Mouse (Mus musculus) gastrocnemius, postnatal 14 days (tissue): ENCODE data around the gene Ndufb10. TPM values are rescaled to one million over a fixed set of nuclear protein-coding genes. Genes with fewer than 3 reads are reported as not detected.
A peak's percentile ranks its signal among the peaks of the same experiment; 100 is the strongest.

Source experiments
- DNase-seq: peaks from one replicate; pipeline ENCODE4 v3.0.0; 2021; ENCODE audit warnings: mixed read lengths
- intact Hi-C: fragments of 180-260 bp; cut with DNase I; formaldehyde crosslinking; loops from one replicate; pipeline ENCODE4 v1.15.1; 2025; ENCODE audit warnings: low total_unique reads
- total RNA-seq, 2 experiments: library from RNA; stranded (reverse); gene quantifications; 2 replicates each; pipeline ENCODE4 v1.2.3; 2021

Ndufb10 gene
- total RNA-seq, 2 experiments from 2014 or later, result 467 to 532 TPM

GRCm38 (mm10) chr17:24677500-24678080 is 46.7 kb downstream of the Ndufb10 start:
- no peak for DNase-seq
- intact Hi-C loops, result no loop called here

- intact Hi-C loops, result no loop called here
Observed at GRCm38 (mm10) chr17:24676877-24677276, 47.4 kb downstream of the Ndufb10 start.

GRCm38 (mm10) chr17:24676187-24676586 is 48.1 kb downstream of the Ndufb10 start:
- peak; percentile 62 for DNase-seq
- intact Hi-C loops, result no loop called here

More at GRCm38 (mm10) chr17:24676877-24677276, 47.4 kb downstream of the Ndufb10 start:
- no peak for DNase-seq

GRCm38 (mm10) chr17:24674277-24674676 is 50.0 kb downstream of the Ndufb10 start:
- intact Hi-C loops, result no loop called here

GRCm38 (mm10) chr17:24672141-24672540 is 52.1 kb downstream of the Ndufb10 start:
- intact Hi-C loops, result no loop called here
- DNase-seq, result peak; percentile 48

More at GRCm38 (mm10) chr17:24674277-24674676, 50.0 kb downstream of the Ndufb10 start:
- no peak for DNase-seq

Other genes starting within 250 kb of the Ndufb10 start
- gene Mlst8, start 245.4 kb downstream of the Ndufb10 start, total RNA-seq, result 10 to 100 TPM; 10.7 to 11.6 TPM
- gene Caskin1, start 235.9 kb downstream of the Ndufb10 start, total RNA-seq, result under 1 TPM; 0.22 to 0.31 TPM
- gene Traf7, start 196.5 kb downstream of the Ndufb10 start, total RNA-seq, result 10 to 100 TPM; 31.9 to 33.4 TPM
- gene Rab26, start 190.3 kb downstream of the Ndufb10 start, total RNA-seq, result under 1 TPM; 0.21 to 0.27 TPM
- gene Pkd1, start 174.6 kb downstream of the Ndufb10 start, total RNA-seq, result 10 to 100 TPM; 32.0 to 36.1 TPM
- 10 to 100 TPM; 50.6 to 53.0 TPM for gene Tsc2, start 91.8 kb downstream of the Ndufb10 start, total RNA-seq
- 1 to 10 TPM; 2.2 to 3.6 TPM for gene Nthl1, start 91.8 kb downstream of the Ndufb10 start, total RNA-seq
- gene Slc9a3r2, start 74.2 kb downstream of the Ndufb10 start, total RNA-seq, result 10 to 100 TPM; 36.2 to 46.3 TPM
- not detected for gene Npw, start 66.0 kb downstream of the Ndufb10 start, total RNA-seq
- 10 to 100 TPM; 13.9 to 16.3 TPM for gene Zfp598, start 54.8 kb downstream of the Ndufb10 start, total RNA-seq
- not detected for gene Syngr3, start 34.5 kb downstream of the Ndufb10 start, total RNA-seq
- 10 to 100 TPM; 23.0 to 25.0 TPM for gene Gfer, start 28.3 kb downstream of the Ndufb10 start, total RNA-seq
- under 1 TPM; 0.44 to 0.94 TPM for gene Noxo1, start 28.2 kb downstream of the Ndufb10 start, total RNA-seq
- 10 to 100 TPM; 16.3 to 19.6 TPM for gene Tbl3, start 16.8 kb downstream of the Ndufb10 start, total RNA-seq
- gene Rnf151, start 6.4 kb downstream of the Ndufb10 start, total RNA-seq, result not detected
- 100 to 1,000 TPM; 643 to 719 TPM for gene Rps2, start 6.4 kb downstream of the Ndufb10 start, total RNA-seq
- 100 to 1,000 TPM; 781 to 864 TPM for gene Rpl3l, start 3.3 kb upstream of the Ndufb10 start, total RNA-seq
- 100 to 1,000 TPM; 143 to 165 TPM for gene Msrb1, start 12.2 kb upstream of the Ndufb10 start, total RNA-seq
- not detected for gene Hs3st6, start 28.5 kb upstream of the Ndufb10 start, total RNA-seq
- gene Meiob, start 79.8 kb upstream of the Ndufb10 start, total RNA-seq, result not detected
- 10 to 100 TPM; 71.1 to 77.2 TPM for gene Hagh, start 115.7 kb upstream of the Ndufb10 start, total RNA-seq
- 10 to 100 TPM; 38.9 to 46.1 TPM for gene Fahd1, start 125.9 kb upstream of the Ndufb10 start, total RNA-seq
- 1 to 10 TPM; 2.9 TPM for gene Igfals, start 141.5 kb upstream of the Ndufb10 start, total RNA-seq
- gene Nubp2, start 161.9 kb upstream of the Ndufb10 start, total RNA-seq, result 10 to 100 TPM; 12.5 to 14.6 TPM
- 10 to 100 TPM; 24.4 to 29.2 TPM for gene Spsb3, start 162.2 kb upstream of the Ndufb10 start, total RNA-seq
- 10 to 100 TPM; 13.9 to 14.5 TPM for gene Eme2, start 170.6 kb upstream of the Ndufb10 start, total RNA-seq
- 100 to 1,000 TPM; 118 to 120 TPM for gene Mrps34, start 170.6 kb upstream of the Ndufb10 start, total RNA-seq
- 1 to 10 TPM; 7.6 to 9.0 TPM for gene Nme3, start 172.0 kb upstream of the Ndufb10 start, total RNA-seq
- 10 to 100 TPM; 16.3 to 19.2 TPM for gene Mapk8ip3, start 212.5 kb upstream of the Ndufb10 start, total RNA-seq
- gene Jpt2, start 236.2 kb upstream of the Ndufb10 start, total RNA-seq, result 10 to 100 TPM in 1 of 2 experiments, 1 to 10 TPM in 1; 8.2 to 13.3 TPM